Mouse (Mus musculus) liver, embryonic 12.5 days (tissue): ENCODE measurements around the gene Flt1. TPM values are rescaled to one million over a fixed set of nuclear protein-coding genes. Genes with fewer than 3 reads are reported as not detected.

ENCODE experiments used
- ATAC-seq: fragments of 200-750 bp; cut with Nextera tagmentation; 2 replicates; pipeline ENCODE4 v1.8.0; 2017; ENCODE audit warnings: moderate number of reproducible peaks, mild to moderate bottlenecking, moderate library complexity
- H3K27ac ChIP-seq: fragments of 300-500 bp; sonication (generic); 2 replicates; pipeline ENCODE4 v1.5.1; 2016; ENCODE audit warnings: mild to moderate bottlenecking
- H3K27me3 ChIP-seq: fragments of 300-500 bp; sonication (generic); replicated peaks from 2 replicates; pipeline ENCODE4 v1.6.1; 2016; ENCODE audit warnings: mild to moderate bottlenecking, moderate library complexity
- H3K36me3 ChIP-seq: fragments of 300-500 bp; sonication (generic); 2 replicates; pipeline ENCODE4 v1.6.1; 2016; ENCODE audit warnings: mild to moderate bottlenecking, moderate library complexity
- H3K4me1 ChIP-seq: fragments of 300-500 bp; sonication (generic); 2 replicates; pipeline ENCODE4 v1.6.1; 2016
- H3K4me2 ChIP-seq: fragments of 300-500 bp; sonication (generic); 2 replicates; pipeline ENCODE4 v1.6.1; 2016; ENCODE audit warnings: mild to moderate bottlenecking, moderate library complexity
- H3K4me3 ChIP-seq: fragments of 300-500 bp; sonication (generic); 2 replicates; pipeline ENCODE4 v1.5.1; 2016; ENCODE audit warnings: mild to moderate bottlenecking, moderate library complexity
- H3K9ac ChIP-seq: fragments of 300-500 bp; sonication (generic); 2 replicates; pipeline ENCODE4 v1.6.1; 2016; ENCODE audit warnings: mild to moderate bottlenecking, moderate library complexity
- H3K9me3 ChIP-seq: fragments of 300-500 bp; sonication (generic); replicated peaks from 2 replicates; pipeline ENCODE4 v1.6.1; 2016; ENCODE audit warnings: mild to moderate bottlenecking, moderate library complexity
- WGBS: fragments of 180-500 bp; shearing (Covaris S2); methylation state at CpG from one replicate; pipeline ENCODE4 v1.1.7; 2016; ENCODE audit not compliant: insufficient replicate concordance; 5-methylcytosine and 5-hydroxymethylcytosine counted together
- polyA plus RNA-seq: library from polyadenylated mRNA; unstranded; fragments of >200 nt; fragmentation: Nextera tagmentation; extraction: Ambion mirVana; gene quantifications from 2 replicates; pipeline ENCODE4 v1.2.1, GENCODE M21; 2016

Flt1 gene
- polyA plus RNA-seq, 1 experiment from 2014 or later, result 7.6 TPM

GRCm38 (mm10) chr5:147584648-147585047 lies 141.2 kb downstream of the Flt1 start:
- no peak for ATAC-seq
- Histone ChIP-seq H3K27ac (no peak overlapping the region), H3K36me3 (no peaks in the 10 kb centered on the region), H3K4me1 (no peaks in the 10 kb centered on the region), H3K4me3 (no peak overlapping the region), H3K9me3 (no peaks in the 10 kb centered on the region), H3K9ac (no peak overlapping the region), H3K27me3 (no peaks in the 10 kb centered on the region), H3K4me2 (no peak overlapping the region)
- WGBS, result 50% methylated on average over 9 of the region's 9 CpGs

- Histone ChIP-seq H3K27ac (no peak overlapping the region), H3K4me1 (no peaks in the 10 kb centered on the region), H3K4me2 (no peak overlapping the region), H3K27me3 (no peaks in the 10 kb centered on the region), H3K36me3 (no peaks in the 10 kb centered on the region), H3K9ac (no peak overlapping the region), H3K4me3 (no peak overlapping the region), H3K9me3 (no peaks in the 10 kb centered on the region)
- ATAC-seq, result no peak
- WGBS, result 45% methylated on average over 14 of the region's 14 CpGs
These were observed 142.0 kb downstream of the Flt1 start for GRCm38 (mm10) chr5:147583702-147584298.

DNA sequence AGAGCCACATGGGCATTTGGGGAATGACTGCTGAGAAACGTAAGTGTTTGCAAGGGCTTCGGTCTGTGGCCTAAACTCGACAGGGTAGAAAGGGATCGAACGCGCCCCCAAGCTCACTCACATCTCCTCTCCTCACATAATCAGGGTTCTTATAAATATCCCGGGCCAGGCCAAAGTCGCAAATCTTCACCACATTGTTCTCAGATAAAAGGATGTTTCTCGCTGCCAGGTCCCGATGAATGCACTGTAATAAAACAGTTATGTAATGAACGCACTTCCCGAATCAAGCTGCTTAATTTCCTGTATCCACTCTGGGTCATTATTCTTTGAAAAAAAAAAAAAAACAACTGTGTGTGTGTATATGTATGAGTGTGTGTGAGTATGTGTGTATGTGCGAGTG lies 145.6 kb downstream of the Flt1 start:
- Histone ChIP-seq H3K27me3 (0 out of 2 replicates have a peak, but pooled peaks cover 5% of the 10 kb centered on the region), H3K9ac (no peak overlapping the region), H3K36me3 (no peaks in the 10 kb centered on the region), H3K4me1 (no peaks in the 10 kb centered on the region), H3K4me2 (no peak overlapping the region), H3K27ac (no peak overlapping the region), H3K4me3 (no peak overlapping the region), H3K9me3 (no peaks in the 10 kb centered on the region)
- no peak for ATAC-seq
- 79% methylated on average over 13 of the region's 13 CpGs for WGBS

- WGBS, result 59% methylated on average over 8 of the region's 8 CpGs
- 0 out of 2 replicates have a peak, but pooled peaks cover 5% of the 10 kb centered on the region for H3K27me3 ChIP-seq
- H3K4me2 ChIP-seq, result no peak overlapping the region
- H3K9me3 ChIP-seq, result no peaks in the 10 kb centered on the region
- no peak overlapping the region for H3K9ac ChIP-seq
- no peaks in the 10 kb centered on the region for H3K4me1 ChIP-seq
- no peak overlapping the region for H3K4me3 ChIP-seq
- H3K36me3 ChIP-seq, result no peaks in the 10 kb centered on the region
- H3K27ac ChIP-seq, result no peak overlapping the region
- ATAC-seq, result no peak
These were observed 146.1 kb downstream of the Flt1 start for GRCm38 (mm10) chr5:147579691-147580090.

- ATAC-seq, result no peak
- H3K27ac ChIP-seq, result no peak overlapping the region
- 79% methylated on average over 7 of the region's 7 CpGs for WGBS
- 0 out of 2 replicates have a peak, but pooled peaks cover 5% of the 10 kb centered on the region for H3K27me3 ChIP-seq
- no peak overlapping the region for H3K4me2 ChIP-seq
- no peaks in the 10 kb centered on the region for H3K4me1 ChIP-seq
- H3K36me3 ChIP-seq, result no peaks in the 10 kb centered on the region
- no peak overlapping the region for H3K4me3 ChIP-seq
- no peak overlapping the region for H3K9ac ChIP-seq
- no peaks in the 10 kb centered on the region for H3K9me3 ChIP-seq
These were observed 146.7 kb downstream of the Flt1 start for GRCm38 (mm10) chr5:147579148-147579547.

- Histone ChIP-seq H3K4me2 (no peak overlapping the region), H3K9ac (no peak overlapping the region), H3K36me3 (no peaks in the 10 kb centered on the region), H3K27me3 (0 out of 2 replicates have a peak, but pooled peaks cover 5% of the 10 kb centered on the region), H3K9me3 (no peaks in the 10 kb centered on the region), H3K27ac (no peak overlapping the region), H3K4me3 (no peak overlapping the region), H3K4me1 (no peaks in the 10 kb centered on the region; the same call in none of the 2 replicates)
- ATAC-seq, result no peak
- 72% methylated on average over 6 of the region's 6 CpGs for WGBS
These were observed 148.8 kb downstream of the Flt1 start for GRCm38 (mm10) chr5:147577003-147577402.

DNA sequence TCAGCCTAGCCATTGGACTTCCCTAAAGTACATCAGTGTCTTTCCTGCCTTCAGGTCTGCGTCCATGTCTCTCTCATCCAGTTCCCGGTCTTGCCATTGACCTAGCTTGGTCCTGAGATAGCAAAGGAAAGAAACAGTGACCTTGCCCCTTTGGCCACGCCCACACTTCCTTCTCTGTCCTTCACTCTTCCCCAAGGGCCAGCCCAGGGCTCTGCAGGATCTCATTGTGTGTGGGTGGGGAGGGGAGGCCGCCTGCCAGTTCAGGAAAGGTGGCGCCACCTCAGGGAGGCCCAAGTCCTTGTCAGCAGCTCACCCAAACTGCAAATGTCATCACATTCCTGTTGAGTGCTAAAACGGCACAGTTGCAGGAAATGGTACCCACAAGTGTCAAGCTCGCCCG lies 151.3 kb downstream of the Flt1 start:
- 17% methylated on average over 8 of the region's 8 CpGs for WGBS
- no peaks in the 10 kb centered on the region for H3K36me3 ChIP-seq

GRCm38 (mm10) chr5:147573555-147573954 lies 152.3 kb downstream of the Flt1 start:
- Histone ChIP-seq H3K4me2 (no peak overlapping the region), H3K27me3 (0 out of 2 replicates have a peak, but pooled peaks cover 5% of the 10 kb centered on the region)
- no peak for ATAC-seq

More for the DNA sequence above, 151.3 kb downstream of the Flt1 start:
- no peak overlapping the region for H3K27ac ChIP-seq
- ATAC-seq, result peak; percentile 78
- H3K4me2 ChIP-seq, result no peak overlapping the region
- H3K9me3 ChIP-seq, result no peaks in the 10 kb centered on the region
- no peak overlapping the region for H3K4me3 ChIP-seq
- H3K4me1 ChIP-seq, result no peaks in the 10 kb centered on the region; the same call in none of the 2 replicates
- H3K27me3 ChIP-seq, result 0 out of 2 replicates have a peak, but pooled peaks cover 5% of the 10 kb centered on the region
- H3K9ac ChIP-seq, result no peak overlapping the region

DNA sequence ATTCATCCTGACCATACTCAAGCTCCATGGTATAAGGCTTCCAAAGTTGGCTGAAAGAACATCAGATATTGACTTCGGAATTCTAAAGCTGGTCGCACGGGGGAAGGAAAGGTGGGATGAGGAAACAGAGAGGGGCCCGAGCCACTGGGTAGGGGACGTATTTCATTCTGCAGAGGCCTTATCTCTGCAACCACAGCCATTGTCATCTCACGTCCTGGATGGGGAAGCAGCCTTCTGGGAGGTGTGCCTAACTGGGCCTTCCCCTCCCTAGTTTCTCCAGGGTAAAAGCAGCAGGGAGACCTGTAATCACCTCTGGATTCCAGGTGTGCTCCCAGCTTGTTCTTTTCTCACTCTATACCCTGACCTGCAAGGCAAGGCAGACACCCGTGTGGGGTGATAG lies 153.1 kb downstream of the Flt1 start:
- H3K4me3 ChIP-seq, result no peak overlapping the region
- ATAC-seq, result no peak
- H3K4me1 ChIP-seq, result no peaks in the 10 kb centered on the region; the same call in none of the 2 replicates
- 0 out of 2 replicates have a peak, but pooled peaks cover 5% of the 10 kb centered on the region for H3K27me3 ChIP-seq
- no peak overlapping the region for H3K27ac ChIP-seq
- H3K9ac ChIP-seq, result no peak overlapping the region
- H3K9me3 ChIP-seq, result no peaks in the 10 kb centered on the region
- H3K4me2 ChIP-seq, result no peak overlapping the region
- no peaks in the 10 kb centered on the region for H3K36me3 ChIP-seq
- 21% methylated on average over 7 of the region's 7 CpGs for WGBS

More at GRCm38 (mm10) chr5:147573555-147573954, 152.3 kb downstream of the Flt1 start:
- no peak overlapping the region for H3K4me3 ChIP-seq
- H3K9me3 ChIP-seq, result no peaks in the 10 kb centered on the region
- H3K36me3 ChIP-seq, result no peaks in the 10 kb centered on the region
- no peak overlapping the region for H3K9ac ChIP-seq
- no peaks in the 10 kb centered on the region; the same call in none of the 2 replicates for H3K4me1 ChIP-seq
- H3K27ac ChIP-seq, result no peak overlapping the region
- 59% methylated on average over 1 of the region's 1 CpGs for WGBS

GRCm38 (mm10) chr5:147566335-147566734 lies 159.5 kb downstream of the Flt1 start:
- Histone ChIP-seq H3K9ac (no peak overlapping the region), H3K36me3 (no peaks in the 10 kb centered on the region), H3K4me2 (no peak overlapping the region), H3K27ac (no peak overlapping the region), H3K9me3 (no peaks in the 10 kb centered on the region), H3K4me3 (no peak overlapping the region), H3K4me1 (peaks cover 7% of the 10 kb centered on the region; the same call in 1 of the 2 replicates), H3K27me3 (no peaks in the 10 kb centered on the region)
- no peak for ATAC-seq
- WGBS, result 72% methylated on average over 7 of the region's 7 CpGs

GRCm38 (mm10) chr5:147565444-147565843 lies 160.4 kb downstream of the Flt1 start:
- no peak overlapping the region for H3K4me3 ChIP-seq
- H3K4me1 ChIP-seq, result peaks cover 7% of the 10 kb centered on the region; the same call in 1 of the 2 replicates
- no peak overlapping the region for H3K9ac ChIP-seq
- no peak for ATAC-seq
- H3K36me3 ChIP-seq, result no peaks in the 10 kb centered on the region
- no peak overlapping the region for H3K4me2 ChIP-seq
- H3K27me3 ChIP-seq, result no peaks in the 10 kb centered on the region
- H3K9me3 ChIP-seq, result no peaks in the 10 kb centered on the region
- H3K27ac ChIP-seq, result no peak overlapping the region
- WGBS, result 70% methylated on average over 7 of the region's 7 CpGs

DNA sequence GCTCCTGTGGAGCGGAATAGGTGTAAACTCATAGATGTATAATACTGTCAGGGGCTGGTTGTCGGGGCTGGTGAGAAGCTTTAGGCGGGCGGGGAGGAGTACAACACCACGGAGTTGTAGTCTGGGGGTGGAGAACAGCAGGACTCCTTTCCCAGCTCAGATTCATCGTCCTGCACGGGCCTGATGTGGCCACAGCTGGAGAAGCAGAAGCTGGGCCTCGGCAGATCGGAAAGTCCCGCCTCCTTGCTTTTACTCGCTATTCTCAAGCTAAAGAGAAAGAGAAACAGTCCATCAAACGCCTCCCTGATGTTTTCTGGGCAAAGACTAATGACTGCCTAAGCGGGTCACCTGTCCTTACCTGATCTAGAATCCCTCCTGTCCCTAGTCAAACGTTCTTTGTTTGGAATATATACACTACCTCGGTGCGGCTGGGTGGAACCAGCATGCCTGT lies 161.6 kb downstream of the Flt1 start:
- no peak overlapping the region for H3K9ac ChIP-seq
- H3K36me3 ChIP-seq, result no peaks in the 10 kb centered on the region
- whole genome bisulfite sequencing, result 41% methylated on average over 16 of the region's 16 CpGs
- H3K27ac ChIP-seq, result no peak overlapping the region
- H3K27me3 ChIP-seq, result no peaks in the 10 kb centered on the region
- H3K4me1 ChIP-seq, result peaks cover 7% of the 10 kb centered on the region; the same call in 1 of the 2 replicates
- H3K4me2 ChIP-seq, result peak overlapping the region; percentile 33
- no peaks in the 10 kb centered on the region for H3K9me3 ChIP-seq
- ATAC-seq, result no peak
- H3K4me3 ChIP-seq, result no peak overlapping the region
